Mouse (Mus musculus) left cerebral cortex, adult 2 months (tissue): ENCODE measurements around the gene Mrpl38. TPM values are rescaled to one million over a fixed set of nuclear protein-coding genes. Genes with fewer than 3 reads are reported as not detected.

Experiments used
- DNase-seq, 2 experiments: peaks; one replicate each; pipeline ENCODE4 v3.0.0; 2021 to 2022; ENCODE audit warnings: low spot score in 2 of 2, mixed read lengths in 1 of 2; ENCODE audit errors: extremely low spot score in 1 of 2
- H3K27ac ChIP-seq: fragments of 200-600 bp; 2 replicates; pipeline ENCODE4 v1.8.1; 2022
- H3K4me3 ChIP-seq: fragments of 200-600 bp; 2 replicates; pipeline ENCODE4 v1.8.1; 2022
- CTCF ChIP-seq: fragments of 200-600 bp; IDR thresholded peaks from 2 replicates; pipeline ENCODE4 v1.8.1; 2022; ENCODE audit warnings: antibody characterized with exemption, mild to moderate bottlenecking, moderate library complexity
- intact Hi-C: fragments of 180-260 bp; cut with DNase I; formaldehyde crosslinking; loops from one replicate; pipeline ENCODE4 v1.15.1; 2025
- total RNA-seq, 2 experiments: library from RNA; stranded (reverse); gene quantifications; 2 replicates each; pipeline ENCODE4 v1.2.3; 2021

The Mrpl38 gene
- total RNA-seq, 2 experiments from 2014 or later, result 59.4 to 66.8 TPM

DNA sequence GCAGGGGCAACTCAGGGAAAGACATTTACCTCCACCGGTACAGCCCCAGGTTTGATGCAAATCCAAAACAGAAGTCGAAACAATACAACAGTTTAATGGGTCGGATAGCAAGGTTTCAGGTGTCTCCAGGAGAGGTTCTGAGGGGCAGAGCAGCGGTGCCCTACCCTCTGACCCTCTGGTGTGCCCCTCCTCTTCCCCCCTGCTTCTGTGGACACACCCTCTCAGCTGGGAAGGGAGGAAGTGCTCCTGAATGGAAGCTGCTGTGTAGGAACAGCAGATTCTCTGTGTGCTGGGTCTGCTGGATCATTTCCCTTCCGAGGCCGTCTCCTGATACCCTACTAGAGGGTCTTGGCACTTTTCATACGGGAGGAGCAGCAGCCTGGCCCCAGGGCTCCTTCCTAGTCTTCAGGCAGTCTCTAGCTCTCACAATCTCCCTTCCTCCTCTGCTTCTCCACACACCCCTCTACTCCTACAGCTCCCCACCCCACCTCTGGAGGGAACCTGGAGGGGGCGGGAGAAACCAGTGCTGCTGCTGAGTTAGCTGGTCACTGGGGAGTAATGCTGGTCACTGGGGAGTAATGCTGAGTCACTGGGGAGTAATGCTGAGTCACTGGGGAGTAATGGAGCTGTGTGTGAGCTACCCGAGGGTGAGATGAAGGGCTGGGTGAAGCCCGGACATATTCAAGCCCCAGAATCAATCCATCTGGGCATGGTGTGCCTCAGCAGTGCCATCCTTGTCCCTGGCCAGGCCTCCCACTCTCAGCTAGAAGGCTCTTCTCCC lies 3.7 kb upstream of the Mrpl38 start:
- DNase-seq, result no peak

DNA sequence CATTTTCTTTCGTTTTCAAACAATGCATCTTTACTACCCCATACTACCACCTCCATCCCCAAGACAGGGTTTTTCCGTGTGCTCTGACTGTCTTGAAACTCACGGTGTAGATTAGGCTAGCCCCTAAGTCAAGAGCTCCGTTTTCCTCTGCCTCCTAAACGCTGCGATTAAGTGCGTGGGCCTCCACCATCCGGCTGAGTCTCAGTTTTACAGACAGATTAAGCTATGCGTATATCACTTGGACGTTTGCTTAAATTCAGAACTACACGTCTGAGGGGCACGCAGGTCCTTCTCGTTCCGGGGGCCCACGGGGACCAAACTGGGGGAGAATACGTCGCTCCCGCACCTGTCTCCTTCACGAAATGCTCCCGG lies 586 bp downstream of the Mrpl38 start:
- peak overlapping the region; percentile 84 for H3K4me3 ChIP-seq
- H3K27ac ChIP-seq, result peak overlapping the region; percentile 79
- DNase-seq, result no peak
- intact Hi-C loops, result loop anchor here (2.0 kb wide), 2 partner anchors 61 to 85 kb away; partner anchors contain the start of genes Acox1 and Ten1
- TF ChIP-seq CTCF, result no peak

More for the DNA sequence above, 3.7 kb upstream of the Mrpl38 start:
- Histone ChIP-seq H3K27ac (no peak overlapping the region), H3K4me3 (no peak overlapping the region)
- TF ChIP-seq CTCF, result no peak
- intact Hi-C loops, result no loop called here

DNA sequence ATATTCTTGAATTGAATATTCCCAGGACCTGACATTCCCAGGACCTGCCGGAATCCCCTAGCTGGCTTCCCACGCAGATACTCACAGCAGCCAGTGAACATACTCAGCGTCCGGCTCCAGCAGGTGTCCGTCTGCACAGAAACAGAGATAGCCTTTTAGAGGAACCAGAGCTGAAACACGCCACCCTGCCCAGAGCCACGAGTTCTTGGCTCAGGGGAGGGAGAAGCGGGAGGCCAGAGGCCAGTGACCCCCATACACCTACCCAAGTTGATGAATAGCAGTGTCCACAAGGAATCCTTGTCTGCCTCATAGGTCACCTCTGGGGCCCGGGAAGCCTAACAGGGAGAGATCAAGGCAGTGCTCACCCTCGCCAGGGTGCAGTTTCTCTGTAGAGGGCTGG lies 4.5 kb downstream of the Mrpl38 start:
- TF ChIP-seq CTCF, result no peak
- Histone ChIP-seq H3K27ac (no peak overlapping the region), H3K4me3 (no peak overlapping the region)
- intact Hi-C loops, result loop anchor here (5.0 kb wide), 2 partner anchors 112 to 197 kb away; no protein-coding TSS in a partner anchor
- no peak for DNase-seq

DNA sequence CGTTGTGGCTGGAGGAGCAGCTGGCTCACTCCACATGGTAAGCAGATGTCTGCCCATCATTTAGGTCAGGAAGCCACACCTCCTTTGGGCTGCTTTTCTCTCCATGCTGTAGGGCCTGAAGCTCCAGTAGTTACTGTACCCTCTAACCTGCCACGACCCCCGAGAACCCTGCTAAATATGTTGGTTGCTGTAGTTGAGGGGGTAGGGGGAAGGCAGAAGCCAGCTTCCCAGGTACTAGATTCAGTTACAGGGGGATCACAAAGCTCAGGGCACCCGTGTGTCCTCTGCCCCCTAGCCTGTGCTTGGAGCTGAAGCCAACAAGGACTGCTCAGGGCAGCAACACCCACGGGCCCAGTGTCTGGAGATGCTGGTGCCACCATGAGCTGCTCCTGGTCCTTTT lies 5.2 kb downstream of the Mrpl38 start:
- Histone ChIP-seq H3K27ac (no peak overlapping the region), H3K4me3 (no peak overlapping the region)
- no peak for DNase-seq
- intact Hi-C loops, result loop anchor here (5.0 kb wide), 2 partner anchors 111 to 196 kb away; no protein-coding TSS in a partner anchor
- TF ChIP-seq CTCF, result no peak

DNA sequence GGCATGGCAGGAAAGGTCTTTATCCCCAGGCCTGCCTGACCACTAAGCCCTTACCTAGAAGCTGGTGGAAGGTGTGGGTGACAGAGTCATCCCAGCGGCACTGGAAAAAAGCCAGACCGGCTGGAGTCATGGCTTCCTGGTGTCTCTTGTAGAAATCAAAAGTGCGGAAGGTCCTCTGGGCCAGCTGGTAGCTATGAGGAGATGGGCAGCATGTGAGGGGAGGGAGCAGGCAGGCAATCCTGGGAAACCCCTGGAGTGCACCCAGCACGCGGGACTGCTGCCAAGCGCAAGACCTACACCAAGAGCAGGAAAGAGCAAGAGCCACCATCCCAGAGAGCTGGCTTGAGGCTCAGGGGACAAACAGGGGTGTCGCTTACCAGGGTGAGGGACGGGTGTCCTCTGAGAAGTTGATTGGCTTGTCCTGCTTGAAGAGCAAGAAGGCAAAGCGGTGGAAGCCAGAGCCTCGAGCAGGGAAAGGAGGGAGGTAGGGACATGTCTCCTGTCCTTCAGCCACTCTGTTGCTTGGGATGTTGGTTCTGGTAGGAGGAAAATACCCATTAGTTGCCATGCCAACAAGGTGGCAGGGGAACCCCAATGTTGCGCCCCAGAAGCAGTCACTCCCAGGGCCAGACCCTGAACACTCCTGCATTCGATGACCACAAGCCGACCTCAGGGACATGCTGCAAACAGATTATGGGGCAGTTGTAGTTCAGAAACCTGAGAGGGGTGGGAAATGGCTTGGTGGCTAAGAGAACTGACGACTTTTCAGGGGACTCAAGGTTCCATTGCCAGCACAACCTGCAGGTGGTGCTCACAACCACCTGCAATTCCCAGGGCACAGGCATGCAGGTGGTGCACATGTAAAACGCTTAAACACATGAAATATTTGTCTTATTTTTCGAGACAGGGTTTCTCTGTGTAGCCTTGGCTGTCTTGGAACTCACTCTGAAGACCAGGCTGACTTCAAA lies 6.0 kb downstream of the Mrpl38 start:
- intact Hi-C loops, result loop anchor here (5.0 kb wide), 2 partner anchors 110 to 195 kb away; no protein-coding TSS in a partner anchor
- H3K27ac ChIP-seq, result no peak overlapping the region
- DNase-seq, result no peak
- no peak overlapping the region for H3K4me3 ChIP-seq
- peak; percentile 26 for TF ChIP-seq CTCF

DNA sequence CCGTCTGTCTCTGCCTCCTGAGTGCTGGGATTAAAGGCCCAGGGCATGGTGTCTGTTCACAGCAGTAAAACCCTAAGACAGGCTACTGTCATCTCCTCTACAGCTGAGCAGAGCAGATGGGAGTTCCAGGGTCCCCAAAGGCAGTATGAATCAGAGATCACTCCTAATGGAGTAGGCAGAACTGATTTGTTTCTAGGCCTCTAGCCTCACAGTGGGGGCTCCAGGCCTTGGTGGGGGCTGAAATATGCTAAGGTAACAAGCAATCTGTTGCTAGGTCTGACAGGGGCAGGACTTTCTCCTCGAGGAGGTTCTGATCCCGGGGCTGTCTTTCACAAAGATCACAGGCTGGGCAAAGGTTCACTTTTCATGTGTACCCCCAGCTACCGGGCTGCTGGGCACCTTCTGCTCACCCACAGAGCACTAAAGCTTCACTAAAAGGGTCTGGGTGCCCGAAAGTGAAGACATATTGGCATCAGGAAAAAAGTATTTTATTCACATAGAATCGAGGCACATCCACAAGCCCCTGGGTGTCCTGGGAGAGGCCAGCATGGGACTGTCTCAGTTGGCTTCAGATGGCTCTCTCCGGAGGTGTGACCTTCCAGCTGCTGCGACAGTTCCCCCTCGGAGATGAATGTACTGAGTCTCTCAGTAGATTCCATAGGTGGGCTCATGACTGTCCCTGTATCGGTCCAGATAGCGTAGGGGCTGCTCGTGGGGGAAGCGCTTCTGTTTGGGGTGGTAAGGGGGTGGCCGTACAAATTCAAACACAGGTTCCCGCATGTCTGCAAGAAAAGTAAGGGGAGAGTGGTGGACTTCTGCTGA lies 7.1 kb downstream of the Mrpl38 start:
- no peak for DNase-seq
- peak overlapping the region; percentile 93 for H3K27ac ChIP-seq
- no peak for TF ChIP-seq CTCF
- intact Hi-C loops, result loop anchor here (5.0 kb wide), 2 partner anchors 109 to 194 kb away; no protein-coding TSS in a partner anchor
- peak overlapping the region; percentile 82 for H3K4me3 ChIP-seq

DNA sequence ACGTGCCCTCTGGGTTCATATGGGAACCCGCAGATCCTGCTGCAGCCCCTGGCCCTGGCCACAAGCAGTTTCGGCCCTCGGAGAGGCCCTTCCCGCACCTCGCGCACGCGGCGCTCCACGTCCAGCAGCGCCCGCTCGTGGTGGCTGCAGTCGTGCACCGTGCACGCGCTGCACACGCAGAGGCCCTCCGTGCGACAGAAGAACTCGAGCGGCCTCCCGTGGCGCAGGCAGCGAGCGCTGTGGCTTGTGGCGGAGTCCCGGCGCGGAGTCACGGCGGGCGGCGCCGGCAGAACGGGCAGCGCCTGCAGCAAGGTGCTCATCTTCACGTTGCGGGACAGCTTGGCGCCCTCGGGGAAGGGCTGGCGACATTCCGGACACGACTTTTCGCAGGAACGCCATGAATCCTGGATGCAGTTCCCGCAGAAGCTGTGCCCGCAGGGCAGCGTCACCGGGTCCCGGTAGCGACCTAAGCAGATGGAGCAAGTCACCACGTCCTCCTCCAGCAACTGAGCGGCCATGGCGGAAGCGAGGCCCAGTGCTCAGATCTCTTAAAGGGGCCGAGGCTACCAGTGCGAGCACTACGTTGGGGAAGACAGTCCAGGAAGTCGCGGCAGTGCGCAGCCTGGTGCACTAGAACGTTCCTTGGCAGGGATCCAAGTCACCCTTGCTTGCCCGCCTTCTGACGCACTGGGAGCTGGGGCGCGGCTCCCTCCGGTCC lies 8.0 kb downstream of the Mrpl38 start, which contains the start of gene Trim65:
Gene Trim65 (minus strand): TSS at position 641 of the 718 bp plus-strand sequence.
- peak; percentile 85 for TF ChIP-seq CTCF
- H3K27ac ChIP-seq, result peak within 1 kb of the TSS; percentile 93
- H3K4me3 ChIP-seq, result peak within 1 kb of the TSS; percentile 82
- intact Hi-C loops, result loop anchor here (1.0 to 5.0 kb wide), 3 partner anchors 43 to 193 kb away; no protein-coding TSS in a partner anchor
- peak; percentile 88 to 89 for DNase-seq

DNA sequence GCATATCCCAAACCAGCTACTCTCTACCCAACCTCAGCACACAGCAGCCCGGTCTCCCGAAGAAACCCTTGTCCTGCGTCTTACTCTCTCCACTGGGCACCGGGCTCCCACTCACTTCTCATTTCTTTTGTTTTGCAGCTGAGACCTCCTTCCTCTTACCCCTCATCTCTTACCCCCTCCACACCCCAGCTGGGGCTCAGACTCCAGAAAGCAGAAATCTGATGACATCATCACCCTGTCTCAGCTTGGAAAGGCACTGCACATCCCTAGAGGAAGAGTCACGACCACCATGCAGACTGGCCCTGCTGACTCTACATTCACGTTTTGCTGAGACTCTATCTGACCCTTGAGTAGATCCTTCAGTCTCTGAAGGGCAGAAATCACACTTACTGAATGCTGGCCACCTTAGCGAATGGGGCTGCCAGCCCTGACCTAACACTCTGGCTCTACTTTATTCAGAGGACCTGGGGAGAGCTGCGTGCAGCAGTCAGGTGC lies 8.6 kb downstream of the Mrpl38 start:
- intact Hi-C loops, result loop anchor here (1.0 to 5.0 kb wide), 3 partner anchors 43 to 193 kb away; no protein-coding TSS in a partner anchor
- peak overlapping the region; percentile 82 for H3K4me3 ChIP-seq
- TF ChIP-seq CTCF, result no peak

DNA sequence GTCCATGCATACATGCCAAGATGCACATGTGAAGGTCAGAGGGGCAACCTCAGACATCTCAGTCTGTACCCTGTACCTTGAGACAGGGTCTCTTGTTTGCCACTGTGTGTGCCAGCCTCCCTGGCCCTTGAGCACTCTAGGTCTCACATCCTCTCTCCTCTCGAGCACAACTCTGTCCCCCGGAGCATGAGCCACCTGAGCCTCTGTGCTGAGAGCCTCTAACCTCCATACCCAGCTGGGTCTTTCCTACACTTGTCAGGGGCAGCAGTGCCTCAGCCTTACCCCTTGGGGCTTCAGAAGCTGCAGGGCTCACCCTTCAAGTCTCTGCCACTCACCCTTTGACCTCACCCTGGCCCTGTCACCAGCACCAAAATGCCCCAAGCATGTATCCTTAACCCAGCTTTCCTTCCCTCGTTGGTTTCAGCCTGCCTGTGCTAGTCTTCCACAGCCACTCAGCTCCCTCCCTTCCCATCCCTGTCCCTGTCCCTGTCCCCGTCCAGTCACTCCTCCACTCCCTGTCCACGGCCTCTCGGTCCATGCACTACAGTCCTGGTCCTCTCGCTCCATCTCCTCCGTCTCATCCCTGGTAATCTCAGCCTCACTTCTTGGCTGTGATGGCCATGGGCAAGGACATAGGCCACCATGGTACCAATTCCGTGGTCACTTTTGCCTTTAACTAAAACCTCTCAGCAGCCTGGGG lies 9.4 kb downstream of the Mrpl38 start:
- intact Hi-C loops, result no loop called here
- Histone ChIP-seq H3K4me3 (no peak overlapping the region), H3K27ac (no peak overlapping the region)
- no peak for DNase-seq
- TF ChIP-seq CTCF, result no peak

More for the DNA sequence above, 8.6 kb downstream of the Mrpl38 start:
- peak overlapping the region; percentile 93 for H3K27ac ChIP-seq
- DNase-seq, result no peak

DNA sequence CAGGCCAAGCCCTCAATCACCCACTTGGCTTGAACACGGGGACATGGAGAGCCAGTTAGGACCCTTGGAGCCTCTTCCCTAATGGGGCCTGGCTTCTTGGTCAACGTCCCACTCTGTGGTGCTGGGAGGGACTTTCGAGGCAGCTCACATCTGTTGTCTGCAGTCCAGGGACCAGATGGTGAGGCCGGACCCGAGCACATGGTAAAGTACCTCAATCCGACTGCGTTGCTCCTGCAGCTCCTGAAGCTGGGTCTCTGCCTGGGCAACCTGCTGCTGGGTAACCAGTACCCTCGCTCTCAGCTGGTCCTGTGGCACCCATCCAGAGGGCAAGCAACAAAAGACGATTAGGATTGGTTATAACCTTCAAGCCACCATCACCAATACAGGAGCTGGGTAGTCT lies 10.7 kb downstream of the Mrpl38 start:
- no peak for DNase-seq
- H3K4me3 ChIP-seq, result no peak overlapping the region
- intact Hi-C loops, result no loop called here
- no peak for TF ChIP-seq CTCF
- H3K27ac ChIP-seq, result no peak overlapping the region
